Mouse (Mus musculus): ENCODE measurements around the gene Pde8b.

The Pde8b gene

GRCm38 (mm10) chr13:95249511-95250456, at the start of gene Pde8b:
TSS of gene Pde8b (minus strand) at chr13:95250336.
- peak; percentile 43 to 57 for DNase-seq (ENCODE audit: low spot score in 2 of 2)

DNA sequence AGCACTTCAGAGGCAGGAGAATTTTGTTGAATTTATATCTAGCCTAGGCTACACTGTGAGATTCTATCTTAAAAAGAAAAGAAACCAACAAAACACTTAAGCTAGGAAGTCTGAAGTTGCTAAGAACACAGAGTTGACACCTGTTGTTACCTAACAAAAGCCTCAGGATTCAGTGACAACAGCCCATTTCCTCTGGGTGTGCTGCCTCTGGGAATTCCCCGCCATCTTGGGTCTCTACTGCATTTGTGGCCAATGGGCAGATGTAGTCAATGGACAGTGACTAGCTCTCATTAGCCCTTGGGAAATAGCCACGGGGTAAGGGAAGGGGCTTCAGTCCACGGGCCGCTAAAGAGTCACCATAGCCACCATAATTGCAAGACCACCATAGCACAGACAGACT, 41.8 kb upstream of the Pde8b start:
- DNase-seq (ENCODE audit: low spot score in 2 of 2): no peak

- no peak for DNase-seq (ENCODE audit: low spot score in 2 of 2)
These were observed 37.9 kb upstream of the Pde8b start for GRCm38 (mm10) chr13:95288027-95288426.

DNA sequence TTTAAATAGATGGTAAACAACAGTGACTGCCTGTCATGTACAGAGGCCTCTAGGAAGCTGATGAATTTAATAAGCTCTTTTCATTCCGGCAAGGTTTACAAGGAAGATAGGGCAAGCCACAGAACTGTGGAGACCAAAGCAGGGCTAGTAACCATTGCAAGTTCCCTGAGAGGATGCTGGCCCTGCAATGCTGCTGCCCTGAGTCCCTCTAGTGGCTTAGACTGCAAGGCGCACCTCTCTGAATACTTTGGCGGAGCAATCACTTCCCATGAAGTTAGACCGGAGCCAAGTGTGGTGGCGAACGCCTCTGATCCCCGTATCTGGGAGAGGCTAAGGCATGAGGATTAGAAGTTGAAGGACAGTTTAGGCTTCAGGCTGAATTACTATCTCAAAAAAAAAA, 36.9 kb upstream of the Pde8b start:
- peak; percentile 84 to 87 for DNase-seq (ENCODE audit: low spot score in 2 of 2)

DNA sequence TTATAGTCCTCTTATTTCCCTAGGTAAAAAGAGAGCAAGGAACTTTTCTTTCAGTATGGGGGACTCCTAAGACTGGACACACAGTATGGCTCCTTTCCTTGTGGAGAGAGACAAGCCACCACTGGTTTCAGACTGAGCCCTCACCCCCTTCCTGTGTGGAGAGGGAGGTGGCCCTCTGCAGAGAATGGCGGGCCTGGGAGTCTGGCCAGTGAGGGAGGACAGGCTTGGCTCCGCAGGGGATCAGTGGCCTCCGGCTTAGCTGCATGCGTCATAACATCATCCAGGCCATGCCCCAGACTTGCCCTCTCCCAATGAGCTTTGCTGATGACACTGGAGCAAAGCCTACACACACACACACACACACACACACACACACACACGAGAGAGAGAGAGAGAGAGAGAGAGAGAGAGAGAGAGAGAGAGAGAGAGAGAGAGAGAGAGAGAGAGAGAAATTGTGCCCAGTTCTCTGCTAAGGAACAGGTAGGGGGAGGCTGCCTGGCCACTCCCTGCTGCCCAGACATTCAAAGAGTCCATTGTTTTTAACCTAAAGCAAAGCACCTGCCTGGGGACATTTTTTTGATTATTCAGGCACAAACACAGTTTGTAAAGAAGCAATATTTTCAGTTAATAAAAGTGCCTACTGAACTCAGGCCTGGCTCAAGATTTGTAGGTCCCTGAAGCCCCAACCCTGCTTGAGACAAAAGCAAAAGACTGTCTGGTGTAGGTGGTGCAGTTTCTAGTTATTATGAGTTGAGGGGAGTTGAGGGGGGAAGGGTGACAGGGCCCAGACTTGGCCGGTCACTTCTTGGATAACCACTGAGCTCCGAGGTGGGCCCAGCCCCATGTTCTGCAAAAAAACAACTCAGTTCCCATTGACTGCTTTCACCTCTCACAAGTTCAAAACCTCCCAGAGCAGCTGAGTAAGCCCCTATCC, 31.9 kb upstream of the Pde8b start:
- no peak for DNase-seq (ENCODE audit: low spot score in 2 of 2)

- no peak for DNase-seq (ENCODE audit: low spot score in 2 of 2)
These were observed 28.4 kb upstream of the Pde8b start for GRCm38 (mm10) chr13:95278426-95279025.

DNA sequence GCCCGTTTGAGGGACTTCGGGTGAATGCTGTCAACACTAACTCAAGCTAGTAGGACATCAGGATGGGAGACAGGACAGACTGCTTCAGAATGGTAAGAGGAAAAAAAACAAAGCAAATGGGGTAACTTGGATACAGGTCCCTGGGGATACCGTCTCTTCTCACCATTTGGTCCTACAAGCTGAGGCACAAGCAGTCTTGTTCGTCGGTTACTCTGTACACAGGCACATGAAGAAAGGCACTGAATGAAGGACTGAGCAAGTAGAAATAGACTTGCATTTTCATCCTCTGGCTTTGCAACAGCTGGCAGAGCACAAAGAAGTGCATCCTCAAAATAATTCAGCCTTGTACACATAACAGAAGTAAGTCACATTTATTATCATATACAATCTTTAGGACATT, 14.6 kb upstream of the Pde8b start:
- no peak for DNase-seq (ENCODE audit: low spot score in 2 of 2)

DNA sequence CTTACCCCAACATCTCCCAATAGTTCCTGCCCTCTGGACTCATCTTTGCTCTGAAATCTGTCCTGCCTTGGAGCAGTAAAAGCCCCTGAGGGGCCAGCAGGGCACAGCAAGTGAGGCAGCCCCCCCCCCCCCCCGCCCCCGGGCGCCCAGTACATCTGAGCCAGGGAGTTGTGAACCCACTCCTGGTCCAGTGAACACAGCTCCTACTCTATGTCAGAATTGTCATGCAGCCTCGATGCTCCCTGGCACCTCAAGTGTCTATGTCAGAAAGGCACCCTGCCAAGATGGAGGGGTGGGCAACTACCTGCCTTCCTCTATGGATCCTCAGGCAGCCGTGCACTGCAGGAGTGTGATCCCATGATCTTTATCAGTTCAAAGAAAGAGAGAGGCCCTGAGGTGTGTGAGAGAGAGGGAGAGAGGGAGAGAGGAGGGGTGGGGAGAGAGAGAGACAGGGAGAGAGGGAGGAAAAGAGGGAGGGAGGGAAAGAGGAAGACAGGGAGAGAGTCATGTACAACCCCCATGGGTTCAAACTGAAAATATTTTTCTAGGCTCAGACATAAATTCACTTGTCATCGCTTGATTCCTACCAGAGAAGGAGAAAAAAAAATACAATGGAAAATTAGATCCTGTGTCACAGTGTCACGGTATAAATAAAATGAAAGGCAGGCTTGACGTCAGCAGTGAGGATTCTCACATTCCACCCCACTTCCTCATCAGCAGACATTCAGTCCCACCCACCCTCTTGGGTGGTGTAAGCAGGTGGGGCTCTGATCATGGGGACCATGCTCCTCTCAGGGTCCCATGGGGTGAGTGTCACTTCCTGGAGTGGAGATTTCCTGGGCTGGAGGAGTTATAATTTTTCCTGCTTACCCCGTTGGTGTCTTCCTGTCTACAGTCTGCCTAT, 11.0 kb upstream of the Pde8b start:
- DNase-seq (ENCODE audit: low spot score in 2 of 2): no peak

DNA sequence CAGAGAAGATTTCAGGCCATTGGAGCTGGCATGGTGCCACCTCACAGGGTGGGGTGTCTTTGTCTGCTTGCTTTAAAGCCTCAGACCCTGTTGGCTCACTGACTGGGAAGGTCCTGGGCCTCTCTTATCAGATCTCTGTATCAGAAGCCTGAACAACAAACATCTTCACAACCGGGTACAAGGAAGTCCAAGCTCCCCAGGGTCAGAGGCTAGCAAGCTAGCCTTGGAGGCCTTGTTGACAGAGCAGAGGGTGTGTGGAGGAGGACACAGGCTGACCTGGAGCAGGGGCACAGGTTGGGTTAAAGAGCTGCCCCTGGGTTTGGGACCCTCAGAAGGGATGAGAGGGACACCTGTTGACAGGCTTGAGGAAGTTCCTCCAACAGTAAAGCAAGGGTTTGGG, 10.3 kb upstream of the Pde8b start:
- DNase-seq (ENCODE audit: low spot score in 2 of 2): no peak

GRCm38 (mm10) chr13:95257083-95257482, 6.9 kb upstream of the Pde8b start:
- no peak for DNase-seq (ENCODE audit: low spot score in 2 of 2)

DNA sequence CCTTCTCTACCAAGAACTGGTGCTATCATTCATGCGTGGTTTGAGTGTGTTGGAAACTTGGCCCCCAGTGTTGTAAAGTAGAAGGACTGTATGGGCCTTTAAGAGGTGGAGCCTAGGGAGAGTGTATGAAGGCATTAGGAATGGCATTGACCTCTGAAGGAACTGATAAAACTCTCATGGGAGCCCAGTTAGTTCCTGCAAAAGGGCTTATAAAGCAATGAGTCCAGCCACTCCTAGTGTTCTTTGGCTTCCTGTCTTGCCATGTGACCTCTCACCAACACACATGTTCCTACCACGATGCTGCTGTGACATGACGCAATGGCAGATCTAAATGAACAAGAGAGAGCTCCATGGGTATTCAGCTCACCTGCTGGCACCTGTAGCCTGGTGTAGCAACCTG, 4.9 kb upstream of the Pde8b start:
- no peak for DNase-seq (ENCODE audit: low spot score in 2 of 2)

DNA sequence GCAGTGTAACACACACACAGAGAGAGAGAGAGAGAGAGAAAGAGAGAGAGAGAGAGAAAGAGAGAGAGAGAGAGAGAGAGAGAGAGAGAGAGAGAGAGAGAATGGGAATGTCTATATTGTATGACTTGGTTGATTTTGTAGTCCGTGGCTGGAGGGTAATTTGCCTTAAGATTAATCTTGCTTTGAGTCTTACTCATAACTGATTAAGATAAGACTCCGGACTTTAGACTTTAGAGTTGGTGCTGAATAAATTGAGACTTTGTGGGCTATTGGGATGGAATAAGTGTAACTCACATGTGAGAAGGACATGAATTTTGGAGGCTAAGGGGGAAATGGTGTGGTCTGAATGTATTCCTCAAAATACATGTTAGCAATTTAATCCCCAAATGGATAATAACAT, 7.1 kb downstream of the Pde8b start:
- DNase-seq (ENCODE audit: low spot score in 2 of 2): no peak

GRCm38 (mm10) chr13:95237488-95237887, 12.6 kb downstream of the Pde8b start:
- no peak for DNase-seq (ENCODE audit: low spot score in 2 of 2)

GRCm38 (mm10) chr13:95235261-95235660, 14.9 kb downstream of the Pde8b start:
- no peak for DNase-seq (ENCODE audit: low spot score in 2 of 2)

- DNase-seq (ENCODE audit: low spot score in 2 of 2): no peak
These were observed 18.6 kb downstream of the Pde8b start for GRCm38 (mm10) chr13:95231366-95232138.

DNA sequence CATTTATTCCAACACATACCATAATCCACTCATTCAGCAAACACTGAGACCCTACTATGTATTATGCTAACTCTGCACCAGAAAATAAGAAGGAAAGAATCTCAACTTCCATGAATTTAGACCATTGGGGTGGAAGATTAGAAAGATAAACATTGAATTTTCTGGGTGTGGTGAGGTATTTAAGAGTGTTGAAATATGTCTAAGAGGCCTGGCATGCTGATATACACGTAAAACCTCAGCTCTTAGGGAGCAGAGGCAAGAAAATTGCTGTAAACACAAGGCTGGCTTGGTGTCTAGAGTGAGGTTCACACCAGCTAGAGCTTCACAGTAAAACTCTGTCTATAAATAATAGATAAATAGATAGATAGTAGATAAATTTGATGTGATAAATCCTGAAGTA, 19.8 kb downstream of the Pde8b start:
- no peak for DNase-seq (ENCODE audit: low spot score in 2 of 2)

DNA sequence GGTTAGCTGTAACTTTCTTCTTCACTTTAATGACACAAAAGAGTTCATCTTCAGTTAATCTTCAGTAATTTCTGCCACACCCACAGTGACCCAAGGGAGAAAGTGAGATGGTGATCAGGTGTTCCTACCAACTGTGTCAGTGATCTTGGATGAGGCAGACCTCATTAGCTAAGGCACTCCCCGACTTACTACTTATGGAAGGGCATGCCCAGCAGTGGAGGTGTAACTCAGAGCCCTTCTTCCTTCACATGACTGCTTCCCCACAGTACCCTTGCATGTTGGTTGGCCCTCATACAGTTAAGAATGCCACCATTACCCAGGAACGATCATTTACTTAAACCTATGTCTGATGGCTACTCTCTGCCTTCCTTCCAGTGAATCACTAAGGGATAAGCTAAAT, 25.6 kb downstream of the Pde8b start:
- DNase-seq (ENCODE audit: low spot score in 2 of 2): no peak

- peak in 1 of 2 experiments; percentile 34 for DNase-seq (ENCODE audit: low spot score in 2 of 2)
These were observed 26.7 kb downstream of the Pde8b start for GRCm38 (mm10) chr13:95223427-95223772.

DNA sequence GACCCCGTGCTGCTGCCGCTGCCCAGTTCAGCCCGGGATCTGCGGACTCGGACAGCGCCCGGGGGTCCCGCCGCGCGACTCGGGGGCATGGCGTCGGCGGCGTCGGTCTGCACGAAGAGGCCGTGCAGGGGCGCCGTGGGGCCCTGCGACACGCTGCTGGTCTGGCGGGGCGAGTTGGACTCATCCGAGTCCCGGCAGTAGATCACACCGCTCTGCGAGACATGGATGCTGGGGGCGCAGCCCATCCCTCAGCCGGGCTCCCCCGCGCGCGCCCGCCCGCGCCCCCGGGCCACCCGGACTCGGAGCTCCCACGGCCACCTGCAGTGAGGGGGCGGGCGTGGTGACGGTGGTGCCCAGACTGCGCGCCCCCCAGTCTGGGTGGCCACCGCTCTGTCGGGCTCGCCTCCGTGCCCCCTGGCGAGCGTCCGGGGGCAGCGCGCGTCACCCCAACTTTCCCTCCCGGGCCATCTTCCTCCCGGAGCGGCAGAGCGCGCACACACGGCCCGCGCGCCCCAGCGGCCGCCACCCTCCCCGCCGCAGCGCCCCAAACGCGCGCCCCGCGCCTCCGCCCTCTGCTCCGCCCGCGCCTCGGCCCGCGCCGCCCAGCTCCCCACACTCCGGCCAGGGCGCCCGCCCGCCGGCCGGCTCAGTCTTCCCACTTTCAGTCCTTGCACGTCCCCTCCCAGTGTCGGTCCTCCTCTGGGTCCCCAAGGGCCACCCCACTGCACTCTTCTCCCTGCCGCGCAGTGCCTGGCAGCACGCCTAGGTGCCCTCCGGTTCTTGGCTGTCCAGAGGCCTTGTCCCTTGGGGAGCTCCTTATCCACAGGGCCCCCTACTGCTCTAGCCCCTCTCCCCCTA, 27.3 kb downstream of the Pde8b start:
- DNase-seq (ENCODE audit: low spot score in 2 of 2): peak; percentile 45 to 46
